Mouse (Mus musculus) MEL (cell line): ENCODE measurements around the gene Kifc5b. TPM values are rescaled to one million over a fixed set of nuclear protein-coding genes. Genes with fewer than 3 reads are reported as not detected.

ENCODE experiments used
- DNase-seq: peaks from one replicate; pipeline ENCODE4 v3.0.0; 2011; ENCODE audit warnings: low read depth, low spot score
- H3K27ac ChIP-seq: 2 replicates; pipeline ENCODE4 v1.5.1; 2012; ENCODE audit warnings: low read depth, mild to moderate bottlenecking, control low read depth, low read length, moderate library complexity; ENCODE audit not compliant: control insufficient read depth
- H3K27me3 ChIP-seq, 2 experiments: fragments of 150-350 bp in 1 of 2; sonication (generic) in 1 of 2; 2 replicates each; pipeline ENCODE4 v1.6.1; 2012; ENCODE audit warnings: low read length in 2 of 2, mild to moderate bottlenecking in 2 of 2, improper control_type of control experiment in 1 of 2, moderate library complexity in 1 of 2; ENCODE audit not compliant: insufficient read depth in 2 of 2, control insufficient read depth in 1 of 2
- H3K36me3 ChIP-seq, 2 experiments: 2 replicates each; pipeline ENCODE4 v1.6.1; 2012 to 2014; ENCODE audit warnings: low read length in 2 of 2, improper control_type of control experiment in 1 of 2, inconsistent platforms in 1 of 2, mild to moderate bottlenecking in 1 of 2; ENCODE audit not compliant: insufficient read depth in 2 of 2, control insufficient read depth in 1 of 2
- H3K4me1 ChIP-seq, 2 experiments: fragments of 150-350 bp in 1 of 2; sonication (generic) in 1 of 2; 2 replicates each; pipeline ENCODE4 v1.6.1; 2012; ENCODE audit warnings: low read length in 2 of 2, improper control_type of control experiment in 1 of 2, mild to moderate bottlenecking in 1 of 2; ENCODE audit not compliant: insufficient read depth in 2 of 2, control insufficient read depth in 1 of 2
- H3K4me3 ChIP-seq, 2 experiments: fragments of 150-350 bp in 1 of 2; sonication (generic) in 1 of 2; 2 replicates each; pipeline ENCODE4 v1.5.1; 2012; ENCODE audit warnings: low read depth in 2 of 2, low read length in 2 of 2, mild to moderate bottlenecking in 2 of 2, moderate library complexity in 2 of 2, control low read depth in 1 of 2, improper control_type of control experiment in 1 of 2; ENCODE audit not compliant: control insufficient read depth in 1 of 2, insufficient read depth in 1 of 2
- H3K79me2 ChIP-seq: 2 replicates; pipeline ENCODE4 v1.6.1; 2012; ENCODE audit warnings: mild to moderate bottlenecking, low read length, moderate library complexity; ENCODE audit not compliant: control insufficient read depth, poor library complexity, insufficient read depth
- H3K9ac ChIP-seq: 2 replicates; pipeline ENCODE4 v1.6.1; 2012; ENCODE audit warnings: low read depth, mild to moderate bottlenecking, control low read depth, low read length, moderate library complexity; ENCODE audit not compliant: control insufficient read depth, poor library complexity, severe bottlenecking
- H3K9me3 ChIP-seq: fragments of 150-350 bp; sonication (generic); replicated peaks from 2 replicates; pipeline ENCODE4 v1.6.1; 2012; ENCODE audit warnings: mild to moderate bottlenecking, low read length, improper control_type of control experiment, moderate library complexity; ENCODE audit not compliant: insufficient read depth
- BHLHE40 ChIP-seq: IDR thresholded peaks from 2 replicates; pipeline ENCODE4 v1.6.1; 2012; ENCODE audit warnings: low read depth, mild to moderate bottlenecking, inconsistent platforms, low read length, improper control_type of control experiment, borderline replicate concordance
- CHD2 ChIP-seq: IDR thresholded peaks from 2 replicates; pipeline ENCODE4 v1.6.1; 2011; ENCODE audit warnings: low read length, improper control_type of control experiment
- CTCF ChIP-seq, 3 experiments: IDR thresholded peaks in 2 of 3; conservative IDR thresholded peaks in 1 of 3; 2 replicates each; pipeline ENCODE4 v1.5.1; 2011 to 2012; ENCODE audit warnings: low read length in 3 of 3, low read depth in 2 of 3, mild to moderate bottlenecking in 2 of 3, improper control_type of control experiment in 1 of 3, inconsistent platforms in 1 of 3, mixed read lengths in 1 of 3, moderate library complexity in 1 of 3; ENCODE audit not compliant: control insufficient read depth in 1 of 3, insufficient read depth in 1 of 3, poor library complexity in 1 of 3, severe bottlenecking in 1 of 3
- E2F4 ChIP-seq: IDR thresholded peaks from 2 replicates; pipeline ENCODE4 v1.6.1; 2011; ENCODE audit warnings: low read depth, low read length, improper control_type of control experiment, borderline replicate concordance
- EP300 ChIP-seq, 2 experiments: IDR thresholded peaks; 2 replicates each; pipeline ENCODE4 v1.6.1; 2011; ENCODE audit warnings: improper control_type of control experiment in 2 of 2, low read length in 2 of 2, low read depth in 1 of 2, mild to moderate bottlenecking in 1 of 2
- JUND ChIP-seq: IDR thresholded peaks from 2 replicates; pipeline ENCODE4 v1.6.1; 2011; ENCODE audit warnings: low read depth, mild to moderate bottlenecking, improper control_type of control experiment, low read length
- KAT2A ChIP-seq: conservative IDR thresholded peaks from 2 replicates; pipeline ENCODE4 v1.6.1; 2012; ENCODE audit warnings: low read depth, low read length, improper control_type of control experiment, inconsistent platforms
- MAFK ChIP-seq: IDR thresholded peaks from 2 replicates; pipeline ENCODE4 v1.6.1; 2011; ENCODE audit warnings: low read depth, mild to moderate bottlenecking, low read length, improper control_type of control experiment, borderline replicate concordance
- MXI1 ChIP-seq: IDR thresholded peaks from 2 replicates; pipeline ENCODE4 v1.6.1; 2011; ENCODE audit warnings: mild to moderate bottlenecking, low read depth, low read length, improper control_type of control experiment
- NELFE ChIP-seq: IDR thresholded peaks from 2 replicates; pipeline ENCODE4 v1.6.1; 2011; ENCODE audit warnings: low read depth, low read length, improper control_type of control experiment
- RAD21 ChIP-seq: IDR thresholded peaks from 2 replicates; pipeline ENCODE4 v1.6.1; 2011; ENCODE audit warnings: mild to moderate bottlenecking, low read depth, low read length, improper control_type of control experiment
- SIN3A ChIP-seq: IDR thresholded peaks from 2 replicates; pipeline ENCODE4 v1.6.1; 2012; ENCODE audit warnings: low read length, improper control_type of control experiment, inconsistent platforms
- TBP ChIP-seq: IDR thresholded peaks from 2 replicates; pipeline ENCODE4 v1.8.0; 2011; ENCODE audit warnings: low read depth, low read length, improper control_type of control experiment
- TCF12 ChIP-seq: IDR thresholded peaks from 2 replicates; pipeline ENCODE4 v1.6.1; 2014; ENCODE audit warnings: low read depth, mild to moderate bottlenecking, inconsistent platforms, low read length, improper control_type of control experiment, moderate library complexity
- USF1 ChIP-seq: IDR thresholded peaks from 2 replicates; pipeline ENCODE4 v1.6.1; 2014; ENCODE audit warnings: low read depth, mild to moderate bottlenecking, inconsistent platforms, low read length, improper control_type of control experiment, moderate library complexity
- ZKSCAN1 ChIP-seq: IDR thresholded peaks from 2 replicates; pipeline ENCODE4 v1.6.1; 2012; ENCODE audit warnings: low read depth, mild to moderate bottlenecking, inconsistent platforms, low read length, improper control_type of control experiment, moderate library complexity
- ZNF384 ChIP-seq: IDR thresholded peaks from 2 replicates; pipeline ENCODE4 v1.6.1; 2012; ENCODE audit warnings: low read depth, mild to moderate bottlenecking, inconsistent platforms, low read length, improper control_type of control experiment
- polyA plus RNA-seq, 2 experiments: library from polyadenylated mRNA; stranded (reverse) in 1 of 2; unstranded in 1 of 2; fragments of >175 nt in 1 of 2; fragments of >200 nt in 1 of 2; gene quantifications; 2 replicates each; pipeline versions ENCODE4 v1.2.1 to v1.2.4; 2012; ENCODE audit warnings: low replicate concordance in 2 of 2, low read depth in 1 of 2; ENCODE audit not compliant: insufficient read length in 2 of 2, insufficient read depth in 1 of 2, missing spikeins in 1 of 2
- total RNA-seq: library from RNA; depleted of rRNA; stranded (reverse); fragments of 300-350 nt; gene quantifications from 2 replicates; pipeline ENCODE4 v1.2.3, GENCODE M21; 2012

Gene Kifc5b
- total and polyA plus RNA-seq, 3 experiments = 10.6 to 111 (median 45.4) TPM

GRCm38 (mm10) chr17:26948316-26949050 lies 31.6 kb downstream of the Kifc5b start:
- H3K4me1 ChIP-seq = peaks cover 0 to 15% of the 10 kb centered on the region in 2 experiments; a peak in 2 of 4 replicates

DNA sequence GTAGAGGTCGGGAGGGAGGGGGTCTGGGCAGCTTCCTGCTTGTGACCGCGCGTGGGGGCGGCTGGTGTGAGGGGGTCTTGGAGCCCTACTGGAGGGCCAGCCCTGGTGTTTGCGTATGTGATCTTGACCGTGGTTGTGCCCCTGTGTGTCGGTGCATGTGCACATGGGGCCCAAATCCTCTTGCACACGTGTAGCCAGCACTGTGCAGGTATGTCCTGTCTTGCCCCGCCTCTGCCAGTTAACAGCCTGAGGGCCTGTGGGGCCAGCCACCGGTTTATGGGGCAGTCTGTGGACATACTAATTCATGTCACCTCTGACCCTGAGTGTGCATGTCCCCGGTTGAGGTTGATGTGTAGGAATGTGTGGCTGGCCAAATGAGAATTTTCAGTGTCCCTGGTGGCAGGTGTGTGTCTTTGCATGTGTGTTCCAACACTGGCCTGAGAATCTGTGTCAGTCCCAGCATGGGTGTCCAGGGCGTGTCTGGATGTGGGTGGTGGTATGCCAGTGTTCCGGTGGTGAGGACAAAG lies 32.2 kb downstream of the Kifc5b start:
- 0 out of 4 replicates have a peak overlapping the region, but pooled peaks of 1 of the 2 experiments have one; percentile 1 for H3K4me3 ChIP-seq
- DNase-seq = peak; percentile 57
- TF ChIP-seq MAFK = no peak
- TF ChIP-seq JUND = no peak
- peak in 2 of 3 experiments; percentile 4 to 44; a peak in 2 of 6 replicates for TF ChIP-seq CTCF (IDR thresholded peaks at IDR 0.05 in 2 of 3, conservative IDR thresholded peaks at IDR 0.05 in 1 of 3; ENCODE audit: control insufficient read depth in 1 of 3, insufficient read depth in 1 of 3, low read depth in 2 of 3, low read length in 3 of 3, poor library complexity in 1 of 3, severe bottlenecking in 1 of 3)
- TF ChIP-seq NELFE = no peak
- TF ChIP-seq EP300 (IDR thresholded peaks at IDR 0.05; ENCODE audit: low read depth in 1 of 2, low read length in 2 of 2) = no peak
- no peak for TF ChIP-seq TBP
- TF ChIP-seq E2F4 = no peak
- H3K9me3 ChIP-seq = no peaks in the 10 kb centered on the region
- peaks cover 0 to 3% of the 10 kb centered on the region in 2 experiments; a peak in 1 of 4 replicates for H3K36me3 ChIP-seq
- H3K27ac ChIP-seq = no peak overlapping the region
- no peak overlapping the region for H3K9ac ChIP-seq
- no peaks in the 10 kb centered on the region for H3K79me2 ChIP-seq
- no peaks in the 10 kb centered on the region for H3K27me3 ChIP-seq
- peaks cover 0 to 15% of the 10 kb centered on the region in 2 experiments; a peak in 2 of 4 replicates for H3K4me1 ChIP-seq

More at GRCm38 (mm10) chr17:26948316-26949050, 31.6 kb downstream of the Kifc5b start:
- Histone ChIP-seq H3K79me2 (no peaks in the 10 kb centered on the region), H3K9ac (peak overlapping the region; percentile 69), H3K4me3 (peak overlapping the region; percentile 58 to 75; a peak in 3 of 4 replicates), H3K36me3 (peaks cover 0 to 3% of the 10 kb centered on the region in 2 experiments; a peak in 1 of 4 replicates), H3K27ac (no peak overlapping the region), H3K27me3 (no peaks in the 10 kb centered on the region), H3K9me3 (no peaks in the 10 kb centered on the region)
- TF ChIP-seq RAD21 = no peak
- no peak for TF ChIP-seq ZNF384
- peak; percentile 42 for TF ChIP-seq SIN3A
- no peak for TF ChIP-seq BHLHE40
- no peak for TF ChIP-seq JUND
- TF ChIP-seq KAT2A = no peak
- TF ChIP-seq ZKSCAN1 = no peak
- TF ChIP-seq TBP = no peak
- TF ChIP-seq MXI1 = peak; percentile 77
- TF ChIP-seq CHD2 = no peak
- TF ChIP-seq USF1 = 0 out of 2 replicates have a peak, but pooled peaks have one; percentile 27
- TF ChIP-seq CTCF (IDR thresholded peaks at IDR 0.05 in 2 of 3, conservative IDR thresholded peaks at IDR 0.05 in 1 of 3; ENCODE audit: control insufficient read depth in 1 of 3, insufficient read depth in 1 of 3, low read depth in 2 of 3, low read length in 3 of 3, poor library complexity in 1 of 3, severe bottlenecking in 1 of 3) = 0 out of 6 replicates have a peak, but pooled peaks of 1 of the 3 experiments have one; percentile 9
- TF ChIP-seq TCF12 = no peak
- peak; percentile 24 for DNase-seq
